Mouse (Mus musculus) adrenal gland, adult 18-20 months (tissue): Measurements from ENCODE around the gene Cenpv. TPM values are rescaled to one million over a fixed set of nuclear protein-coding genes. Genes with fewer than 3 reads are reported as not detected.

Experiments
- DNase-seq, 2 experiments: peaks; one replicate each; pipeline ENCODE4 v3.0.0; 2021 to 2022; ENCODE audit warnings: low spot score in 2 of 2
- long read RNA-seq, 2 experiments: library from polyadenylated mRNA; stranded (forward); transcript quantifications; one replicate each; pipeline ENCODE4 v2.0.0; 2021
- total RNA-seq, 2 experiments: library from RNA; stranded (reverse); gene quantifications; 1 replicate in 1 of 2; 2 replicates in 1 of 2; pipeline ENCODE4 v1.2.3; 2021

Gene Cenpv
- 10 to 100 TPM; 32.0 to 33.1 TPM for total RNA-seq
- long read RNA-seq, experiment 1, transcript Cenpv-201 (5 exons, 1,032 nt) = major isoform, 15 of 17 reads
- long read RNA-seq, experiment 1, partial matches to known transcripts = 0 of 17 reads
- long read RNA-seq, experiment 1, other reads (novel, unspliced or antisense) = 2 of 17 reads
- long read RNA-seq, experiment 2, transcript Cenpv-201 (5 exons, 1,032 nt) = major isoform, 65 of 72 reads
- long read RNA-seq, experiment 2, partial matches to known transcripts = 1 of 72 reads
- long read RNA-seq, experiment 2, other reads (novel, unspliced or antisense) = 6 of 72 reads

- peak; percentile 77 to 82 for DNase-seq
Observed at GRCm38 (mm10) chr11:62539089-62539890, at the start of gene Cenpv. Cenpv (minus strand) TSS chr11:62539261.

GRCm38 (mm10) chr11:62587034-62587433 is 48.0 kb upstream of the Cenpv start:
- no peak for DNase-seq

- DNase-seq = no peak
Observed at GRCm38 (mm10) chr11:62584671-62585206, 45.7 kb upstream of the Cenpv start.

GRCm38 (mm10) chr11:62583031-62583430 is 44.0 kb upstream of the Cenpv start:
- no peak for DNase-seq

- peak in 1 of 2 experiments; percentile 36 for DNase-seq
Observed at GRCm38 (mm10) chr11:62576530-62577152, 37.6 kb upstream of the Cenpv start.

GRCm38 (mm10) chr11:62575659-62576438 is 36.8 kb upstream of the Cenpv start:
- DNase-seq = peak; percentile 32 to 42

- DNase-seq = peak; percentile 89 to 90
Observed at GRCm38 (mm10) chr11:62575297-62575658, 36.2 kb upstream of the Cenpv start.

GRCm38 (mm10) chr11:62574703-62575085 is 35.6 kb upstream of the Cenpv start:
- DNase-seq = no peak

GRCm38 (mm10) chr11:62573959-62574702 is 35.1 kb upstream of the Cenpv start, which contains the start of gene Trpv2:
Trpv2 (plus strand) TSS chr11:62574486.
- DNase-seq = no peak

- DNase-seq = no peak
Observed at GRCm38 (mm10) chr11:62568300-62568699, 29.2 kb upstream of the Cenpv start.

GRCm38 (mm10) chr11:62566211-62566610 is 27.1 kb upstream of the Cenpv start:
- no peak for DNase-seq

- no peak for DNase-seq
Observed at GRCm38 (mm10) chr11:62565747-62566146, 26.7 kb upstream of the Cenpv start.

GRCm38 (mm10) chr11:62563590-62563989 is 24.5 kb upstream of the Cenpv start:
- no peak for DNase-seq

- DNase-seq = peak in 1 of 2 experiments; percentile 39
Observed at GRCm38 (mm10) chr11:62560463-62561016, 21.5 kb upstream of the Cenpv start.

- peak in 1 of 2 experiments; percentile 61 for DNase-seq
Observed at GRCm38 (mm10) chr11:62558961-62559646, 20.0 kb upstream of the Cenpv start.

- DNase-seq = no peak
Observed at GRCm38 (mm10) chr11:62558152-62558551, 19.1 kb upstream of the Cenpv start.

GRCm38 (mm10) chr11:62557205-62557604 is 18.1 kb upstream of the Cenpv start:
- DNase-seq = no peak

GRCm38 (mm10) chr11:62555896-62556412 is 16.9 kb upstream of the Cenpv start:
- no peak for DNase-seq
